Mouse (Mus musculus): ENCODE data around the gene Tlk2.

Gene Tlk2

GRCm38 (mm10) chr11:105161411-105161810 is 17.2 kb upstream of the Tlk2 start:
- DNase-seq (ENCODE audit: low spot score in 2 of 2) = no peak

- no peak for DNase-seq (ENCODE audit: low spot score in 2 of 2)
Measured at GRCm38 (mm10) chr11:105164516-105165510, 13.8 kb upstream of the Tlk2 start.

- DNase-seq (ENCODE audit: low spot score in 2 of 2) = no peak
Measured at GRCm38 (mm10) chr11:105166780-105167179, 11.8 kb upstream of the Tlk2 start.

- DNase-seq (ENCODE audit: low spot score in 2 of 2) = no peak
Measured at GRCm38 (mm10) chr11:105179523-105179922, 916 bp downstream of the Tlk2 start.

GRCm38 (mm10) chr11:105180471-105181091 is 2.0 kb downstream of the Tlk2 start:
- DNase-seq (ENCODE audit: low spot score in 2 of 2) = peak; percentile 33 to 43

GRCm38 (mm10) chr11:105181126-105181637 is 2.6 kb downstream of the Tlk2 start:
- peak; percentile 91 to 94 for DNase-seq (ENCODE audit: low spot score in 2 of 2)

GRCm38 (mm10) chr11:105181689-105182460 is 3.3 kb downstream of the Tlk2 start:
- DNase-seq (ENCODE audit: low spot score in 2 of 2) = peak; percentile 23 to 27

GRCm38 (mm10) chr11:105182461-105182855 is 3.9 kb downstream of the Tlk2 start:
- DNase-seq (ENCODE audit: low spot score in 2 of 2) = no peak

GRCm38 (mm10) chr11:105184678-105185077 is 6.1 kb downstream of the Tlk2 start:
- DNase-seq (ENCODE audit: low spot score in 2 of 2) = no peak

GRCm38 (mm10) chr11:105192186-105192585 is 13.6 kb downstream of the Tlk2 start:
- no peak for DNase-seq (ENCODE audit: low spot score in 2 of 2)

GRCm38 (mm10) chr11:105196893-105197662 is 18.5 kb downstream of the Tlk2 start:
- no peak for DNase-seq (ENCODE audit: low spot score in 2 of 2)

- no peak for DNase-seq (ENCODE audit: low spot score in 2 of 2)
Measured at GRCm38 (mm10) chr11:105202403-105202802, 23.8 kb downstream of the Tlk2 start.

- DNase-seq (ENCODE audit: low spot score in 2 of 2) = no peak
Measured at GRCm38 (mm10) chr11:105210007-105210406, 31.4 kb downstream of the Tlk2 start.

- no peak for DNase-seq (ENCODE audit: low spot score in 2 of 2)
Measured at GRCm38 (mm10) chr11:105214257-105214656, 35.6 kb downstream of the Tlk2 start.

- no peak for DNase-seq (ENCODE audit: low spot score in 2 of 2)
Measured at GRCm38 (mm10) chr11:105217771-105218170, 39.2 kb downstream of the Tlk2 start.

GRCm38 (mm10) chr11:105234501-105234900 is 55.9 kb downstream of the Tlk2 start:
- DNase-seq (ENCODE audit: low spot score in 2 of 2) = no peak

GRCm38 (mm10) chr11:105240991-105241390 is 62.4 kb downstream of the Tlk2 start:
- DNase-seq (ENCODE audit: low spot score in 2 of 2) = no peak

- DNase-seq (ENCODE audit: low spot score in 2 of 2) = no peak
Measured at GRCm38 (mm10) chr11:105246369-105246768, 67.8 kb downstream of the Tlk2 start.

- DNase-seq (ENCODE audit: low spot score in 2 of 2) = no peak
Measured at GRCm38 (mm10) chr11:105246785-105247184, 68.2 kb downstream of the Tlk2 start.

GRCm38 (mm10) chr11:105247321-105247720 is 68.7 kb downstream of the Tlk2 start:
- DNase-seq (ENCODE audit: low spot score in 2 of 2) = no peak

- no peak for DNase-seq (ENCODE audit: low spot score in 2 of 2)
Measured at GRCm38 (mm10) chr11:105259733-105260132, 81.1 kb downstream of the Tlk2 start.

All from spleen, postnatal 36 days (tissue).